Mouse (Mus musculus): ENCODE data around the gene Vcl. TPM values are rescaled to one million over a fixed set of nuclear protein-coding genes. Genes with fewer than 3 reads are reported as not detected.

Vcl gene
- polyA plus RNA-seq, 1 experiment from 2014 or later: 39.9 TPM

DNA sequence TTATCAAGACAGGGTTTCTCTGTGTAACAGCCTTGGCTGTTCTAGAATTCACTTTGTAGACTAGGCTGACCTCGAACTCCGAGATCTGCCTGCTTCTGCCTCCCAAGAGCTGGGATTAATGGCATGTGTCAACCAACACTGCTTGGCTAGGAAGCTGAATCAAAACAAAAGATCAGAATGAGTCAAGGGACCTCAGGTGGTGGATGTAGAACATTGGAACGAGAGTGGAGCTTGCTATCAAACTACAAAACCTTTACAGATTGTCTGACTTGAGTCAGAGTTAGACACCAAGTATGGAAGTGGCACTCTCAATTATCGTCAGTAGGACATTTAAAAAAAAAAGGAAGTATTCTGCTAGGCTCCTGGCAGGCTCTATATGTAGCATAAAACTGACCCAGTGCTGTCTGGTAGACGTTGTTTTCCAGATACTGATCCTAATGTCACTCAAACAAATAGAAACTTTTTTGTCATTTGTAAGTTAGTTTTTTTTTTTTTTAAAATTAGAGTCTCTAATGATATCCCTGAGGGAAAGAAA, 84.7 kb downstream of the Vcl start:
- no peak for TF ChIP-seq CTCF (IDR thresholded peaks at IDR 0.05; ENCODE audit: low read depth)
- H3K36me3 ChIP-seq (ENCODE audit: insufficient read depth, low read length): peaks cover 39% of the 10 kb centered on the region

DNA sequence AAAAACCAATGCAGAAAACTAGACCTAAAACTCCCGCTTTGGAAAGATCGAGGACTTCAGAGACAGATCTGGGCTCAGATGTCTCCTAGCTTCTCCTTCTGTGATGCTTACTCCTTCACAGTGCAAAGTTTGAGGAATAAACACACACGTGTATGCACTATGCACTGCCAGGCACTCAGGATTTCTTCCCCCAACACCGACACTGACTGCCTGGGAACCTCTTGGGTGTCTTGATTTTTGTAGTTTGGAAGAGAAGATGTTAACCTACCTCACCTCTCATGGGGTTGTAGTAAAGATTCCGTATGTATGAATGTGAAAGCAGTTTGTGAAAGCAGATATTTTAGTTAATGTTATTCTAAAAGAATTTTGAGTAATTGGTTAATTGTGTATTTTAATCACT, 88.7 kb downstream of the Vcl start:
- Histone ChIP-seq H3K36me3 (ENCODE audit: insufficient read depth, low read length) (peaks cover 57% of the 10 kb centered on the region), H3K9ac (ENCODE audit: low read depth, low read length) (no peak overlapping the region), H3K4me3 (replicated peaks; ENCODE audit: low read depth, low read length) (no peak overlapping the region), H3K27me3 (ENCODE audit: insufficient read depth, low read length) (no peaks in the 10 kb centered on the region), H3K27ac (no peak overlapping the region), H3K4me1 (replicated peaks; ENCODE audit: insufficient read depth, low read length) (no peaks in the 10 kb centered on the region), H3K4me2 (ENCODE audit: low read length) (no peak overlapping the region), H3K9me3 (replicated peaks; ENCODE audit: low read length) (no peaks in the 10 kb centered on the region)
- no peak for TF ChIP-seq CTCF (IDR thresholded peaks at IDR 0.05; ENCODE audit: low read depth)
- WGBS: 93% methylated on average over 5 of the region's 5 CpGs
- DNase-seq (ENCODE audit: low spot score) (no peak), ATAC-seq (replicated peaks; ENCODE audit: low FRiP score, low read depth) (no peak)

More for the DNA sequence above, 84.7 kb downstream of the Vcl start:
- Histone ChIP-seq H3K27me3 (ENCODE audit: insufficient read depth, low read length) (no peaks in the 10 kb centered on the region), H3K9me3 (replicated peaks; ENCODE audit: low read length) (no peaks in the 10 kb centered on the region), H3K4me2 (ENCODE audit: low read length) (no peak overlapping the region), H3K4me1 (replicated peaks; ENCODE audit: insufficient read depth, low read length) (no peaks in the 10 kb centered on the region), H3K27ac (no peak overlapping the region), H3K9ac (ENCODE audit: low read depth, low read length) (no peak overlapping the region), H3K4me3 (replicated peaks; ENCODE audit: low read depth, low read length) (no peak overlapping the region)
- ATAC-seq (replicated peaks; ENCODE audit: low FRiP score, low read depth) (no peak), DNase-seq (ENCODE audit: low spot score) (no peak)
- WGBS: 75% methylated on average over 5 of the region's 5 CpGs

DNA sequence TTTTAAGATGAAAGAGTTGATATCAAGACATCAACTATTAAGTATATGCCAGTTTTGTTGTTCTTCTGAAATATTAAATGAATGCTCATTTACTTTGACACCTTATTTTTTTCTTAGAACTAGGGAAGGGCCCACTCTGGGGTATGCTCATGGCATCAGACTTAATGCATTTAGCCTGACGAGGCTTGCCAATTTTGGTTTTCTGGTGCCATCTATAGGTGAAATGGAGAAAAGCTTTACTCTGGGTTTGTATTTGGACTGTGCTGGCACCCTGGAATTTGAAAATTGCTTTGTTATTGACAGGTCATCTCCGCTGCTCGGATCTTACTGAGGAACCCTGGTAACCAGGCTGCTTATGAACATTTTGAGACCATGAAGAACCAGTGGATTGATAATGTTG, 89.8 kb downstream of the Vcl start:
- Histone ChIP-seq H3K4me1 (replicated peaks; ENCODE audit: insufficient read depth, low read length) (no peaks in the 10 kb centered on the region), H3K9me3 (replicated peaks; ENCODE audit: low read length) (no peaks in the 10 kb centered on the region), H3K27me3 (ENCODE audit: insufficient read depth, low read length) (no peaks in the 10 kb centered on the region), H3K27ac (no peak overlapping the region), H3K4me3 (replicated peaks; ENCODE audit: low read depth, low read length) (no peak overlapping the region), H3K9ac (ENCODE audit: low read depth, low read length) (no peak overlapping the region), H3K4me2 (ENCODE audit: low read length) (no peak overlapping the region), H3K36me3 (ENCODE audit: insufficient read depth, low read length) (peaks cover 63% of the 10 kb centered on the region)
- peak; percentile 68 for TF ChIP-seq CTCF (IDR thresholded peaks at IDR 0.05; ENCODE audit: low read depth)
- DNase-seq (ENCODE audit: low spot score): peak; percentile 59
- no peak for ATAC-seq (replicated peaks; ENCODE audit: low FRiP score, low read depth)
- 53% methylated on average over 3 of the region's 3 CpGs for WGBS

DNA sequence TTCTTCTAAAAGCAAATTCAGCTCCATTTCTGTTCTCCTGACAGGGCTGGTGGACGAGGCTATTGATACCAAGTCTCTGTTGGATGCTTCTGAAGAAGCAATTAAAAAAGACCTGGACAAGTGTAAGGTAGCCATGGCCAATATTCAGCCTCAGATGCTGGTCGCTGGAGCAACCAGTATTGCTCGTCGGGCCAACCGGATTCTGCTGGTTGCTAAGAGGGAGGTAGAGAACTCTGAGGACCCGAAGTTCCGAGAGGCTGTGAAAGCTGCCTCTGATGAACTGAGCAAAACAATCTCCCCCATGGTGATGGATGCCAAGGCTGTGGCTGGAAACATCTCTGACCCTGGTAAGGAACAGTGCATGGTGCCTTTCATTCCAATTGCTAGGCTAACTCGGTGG, 91.2 kb downstream of the Vcl start:
- 90% methylated on average over 8 of the region's 8 CpGs for WGBS
- H3K4me3 ChIP-seq (replicated peaks; ENCODE audit: low read depth, low read length): no peak overlapping the region

DNA sequence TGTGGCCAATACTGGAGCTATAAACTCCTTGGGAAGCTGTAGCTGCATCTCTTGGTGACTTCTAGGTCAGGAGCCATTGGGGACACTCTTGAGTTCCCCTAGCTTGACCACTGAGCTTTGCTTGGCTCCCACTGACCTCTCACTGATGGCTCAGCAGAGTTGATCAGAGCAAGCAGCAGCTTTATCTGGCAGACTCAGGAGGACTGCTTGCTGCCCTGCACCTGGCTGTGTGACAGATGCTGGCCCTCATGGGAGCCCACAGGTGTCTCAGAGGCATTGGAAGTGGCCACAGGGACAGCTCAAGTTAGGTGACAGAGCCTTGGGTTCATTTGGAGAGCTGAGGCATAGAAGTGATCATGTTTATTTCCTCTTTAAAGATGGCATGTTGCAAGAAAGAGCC, 98.3 kb downstream of the Vcl start:
- no peak overlapping the region for H3K9ac ChIP-seq (ENCODE audit: low read depth, low read length)
- no peak for ATAC-seq (replicated peaks; ENCODE audit: low FRiP score, low read depth)
- DNase-seq (ENCODE audit: low spot score): no peak
- TF ChIP-seq CTCF (IDR thresholded peaks at IDR 0.05; ENCODE audit: low read depth): no peak
- H3K27ac ChIP-seq: no peak overlapping the region
- H3K4me3 ChIP-seq (replicated peaks; ENCODE audit: low read depth, low read length): no peak overlapping the region
- H3K4me2 ChIP-seq (ENCODE audit: low read length): no peak overlapping the region
- peaks cover 61% of the 10 kb centered on the region for H3K36me3 ChIP-seq (ENCODE audit: insufficient read depth, low read length)
- no peaks in the 10 kb centered on the region for H3K27me3 ChIP-seq (ENCODE audit: insufficient read depth, low read length)
- H3K9me3 ChIP-seq (replicated peaks; ENCODE audit: low read length): no peaks in the 10 kb centered on the region
- H3K4me1 ChIP-seq (replicated peaks; ENCODE audit: insufficient read depth, low read length): peaks cover 10% of the 10 kb centered on the region; the same call in 1 of the 2 replicates

More for the DNA sequence above, 91.2 kb downstream of the Vcl start:
- ATAC-seq (replicated peaks; ENCODE audit: low FRiP score, low read depth) (no peak), DNase-seq (ENCODE audit: low spot score) (no peak)
- Histone ChIP-seq H3K27me3 (ENCODE audit: insufficient read depth, low read length) (no peaks in the 10 kb centered on the region), H3K4me1 (replicated peaks; ENCODE audit: insufficient read depth, low read length) (no peaks in the 10 kb centered on the region), H3K9ac (ENCODE audit: low read depth, low read length) (no peak overlapping the region), H3K27ac (no peak overlapping the region), H3K4me2 (ENCODE audit: low read length) (no peak overlapping the region), H3K36me3 (ENCODE audit: insufficient read depth, low read length) (peaks cover 69% of the 10 kb centered on the region), H3K9me3 (replicated peaks; ENCODE audit: low read length) (no peaks in the 10 kb centered on the region)
- TF ChIP-seq CTCF (IDR thresholded peaks at IDR 0.05; ENCODE audit: low read depth): no peak

DNA sequence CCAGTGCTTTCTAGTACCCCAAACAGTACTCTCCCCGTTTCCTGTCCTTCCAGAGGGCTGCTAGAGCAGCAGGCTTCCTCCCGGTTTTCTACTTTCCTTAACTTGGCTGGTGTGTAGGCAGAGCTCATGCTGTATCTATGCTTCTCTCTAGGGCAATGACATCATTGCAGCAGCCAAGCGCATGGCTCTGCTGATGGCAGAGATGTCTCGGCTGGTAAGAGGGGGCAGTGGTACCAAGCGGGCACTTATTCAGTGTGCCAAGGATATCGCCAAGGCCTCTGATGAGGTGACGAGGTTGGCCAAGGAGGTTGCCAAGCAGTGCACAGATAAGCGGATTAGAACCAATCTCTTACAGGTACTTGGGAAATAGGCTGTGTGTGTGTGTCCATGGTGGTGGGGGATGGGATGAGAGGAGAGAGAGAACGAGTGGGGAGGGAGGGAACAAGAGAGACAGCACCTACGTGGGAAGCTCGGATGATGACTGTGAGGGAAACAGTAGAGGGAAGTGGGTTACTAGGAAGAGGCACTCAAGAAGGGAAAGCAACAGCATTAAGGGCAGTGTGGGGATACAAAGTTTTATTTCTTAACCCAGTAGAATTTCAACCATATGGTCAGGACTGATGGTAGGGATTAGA, 99.9 kb downstream of the Vcl start:
- no peak for TF ChIP-seq CTCF (IDR thresholded peaks at IDR 0.05; ENCODE audit: low read depth)
- H3K9me3 ChIP-seq (replicated peaks; ENCODE audit: low read length): no peaks in the 10 kb centered on the region
- WGBS: 87% methylated on average over 11 of the region's 11 CpGs
- DNase-seq (ENCODE audit: low spot score) (no peak), ATAC-seq (replicated peaks; ENCODE audit: low FRiP score, low read depth) (no peak; the same call in 1 of the 2 replicates)
- no peaks in the 10 kb centered on the region for H3K27me3 ChIP-seq (ENCODE audit: insufficient read depth, low read length)
- H3K4me1 ChIP-seq (replicated peaks; ENCODE audit: insufficient read depth, low read length): peaks cover 10% of the 10 kb centered on the region; the same call in 1 of the 2 replicates
- no peak overlapping the region for H3K27ac ChIP-seq
- H3K36me3 ChIP-seq (ENCODE audit: insufficient read depth, low read length): peaks cover 51% of the 10 kb centered on the region
- no peak overlapping the region for H3K9ac ChIP-seq (ENCODE audit: low read depth, low read length)
- H3K4me3 ChIP-seq (replicated peaks; ENCODE audit: low read depth, low read length): no peak overlapping the region
- H3K4me2 ChIP-seq (ENCODE audit: low read length): no peak overlapping the region

Measured in kidney, postnatal 0 days (tissue).